Mouse (Mus musculus) ES-Bruce4 (cell line): Measurements from ENCODE around the gene Mrpl18.

Experiments used
- CTCF ChIP-seq: IDR thresholded peaks from one replicate; pipeline ENCODE4 v1.8.1; 2011; ENCODE audit warnings: low read depth, low read length
- POLR2A ChIP-seq: IDR thresholded peaks from one replicate; pipeline ENCODE4 v1.8.1; 2011; ENCODE audit warnings: low read length; ENCODE audit not compliant: insufficient read depth

DNA sequence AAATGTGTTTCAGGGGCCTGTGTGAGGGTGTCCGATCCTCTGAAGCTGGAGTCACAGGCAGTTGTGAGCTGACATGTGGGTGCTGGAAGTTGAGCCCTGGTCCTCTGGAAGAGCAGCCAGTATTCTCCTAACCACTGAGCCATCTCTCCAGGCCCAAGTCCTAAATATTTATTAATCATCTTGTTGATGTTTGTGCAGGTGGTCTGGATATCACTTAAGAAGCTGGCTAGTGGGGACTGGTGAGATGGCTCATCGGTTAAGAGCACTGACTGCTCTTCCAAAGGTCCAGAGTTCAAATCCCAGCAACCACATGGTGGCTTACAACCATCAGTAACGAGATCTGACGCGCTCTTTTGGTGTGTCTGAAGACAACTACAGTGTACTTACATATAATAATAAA is 33.5 kb upstream of the Mrpl18 start:
- TF ChIP-seq POLR2A (no peak), CTCF (no peak)
